Mouse (Mus musculus) adrenal gland, postnatal 36 days (tissue): ENCODE results near the gene Pex12. TPM values are rescaled to one million over a fixed set of nuclear protein-coding genes. Genes with fewer than 3 reads are reported as not detected.
"Not testable (repeated sequence)": the region's sequence is repeated elsewhere in the genome, so short reads cannot be mapped to it uniquely, and the experiment has no call there.

ENCODE experiments used
- DNase-seq, 2 experiments: peaks; one replicate each; pipeline ENCODE4 v3.0.0; 2021; ENCODE audit warnings: mixed read lengths in 1 of 2
- long read RNA-seq, 2 experiments: library from polyadenylated mRNA; stranded (forward); transcript quantifications; one replicate each; pipeline ENCODE4 v2.0.0; 2021; ENCODE audit warnings: borderline sequencing depth in 2 of 2
- total RNA-seq, 2 experiments: library from RNA; stranded (reverse); gene quantifications; 2 replicates each; pipeline ENCODE4 v1.2.3; 2021

The Pex12 gene
- 10 to 100 TPM; 14.8 to 18.3 TPM for total RNA-seq
- long read RNA-seq, experiment 1, transcript Pex12-202 (4 exons, 2,389 nt) = major isoform, 20 of 26 reads
- long read RNA-seq, experiment 1, partial matches to known transcripts = 1 of 26 reads
- long read RNA-seq, experiment 1, other reads (novel, unspliced or antisense) = 1 of 26 reads
- long read RNA-seq, experiment 2, transcript Pex12-202 (4 exons, 2,389 nt) = major isoform, 7 of 9 reads
- long read RNA-seq, experiment 2, partial matches to known transcripts = 0 of 9 reads
- long read RNA-seq, experiment 2, other reads (novel, unspliced or antisense) = 1 of 9 reads

DNA sequence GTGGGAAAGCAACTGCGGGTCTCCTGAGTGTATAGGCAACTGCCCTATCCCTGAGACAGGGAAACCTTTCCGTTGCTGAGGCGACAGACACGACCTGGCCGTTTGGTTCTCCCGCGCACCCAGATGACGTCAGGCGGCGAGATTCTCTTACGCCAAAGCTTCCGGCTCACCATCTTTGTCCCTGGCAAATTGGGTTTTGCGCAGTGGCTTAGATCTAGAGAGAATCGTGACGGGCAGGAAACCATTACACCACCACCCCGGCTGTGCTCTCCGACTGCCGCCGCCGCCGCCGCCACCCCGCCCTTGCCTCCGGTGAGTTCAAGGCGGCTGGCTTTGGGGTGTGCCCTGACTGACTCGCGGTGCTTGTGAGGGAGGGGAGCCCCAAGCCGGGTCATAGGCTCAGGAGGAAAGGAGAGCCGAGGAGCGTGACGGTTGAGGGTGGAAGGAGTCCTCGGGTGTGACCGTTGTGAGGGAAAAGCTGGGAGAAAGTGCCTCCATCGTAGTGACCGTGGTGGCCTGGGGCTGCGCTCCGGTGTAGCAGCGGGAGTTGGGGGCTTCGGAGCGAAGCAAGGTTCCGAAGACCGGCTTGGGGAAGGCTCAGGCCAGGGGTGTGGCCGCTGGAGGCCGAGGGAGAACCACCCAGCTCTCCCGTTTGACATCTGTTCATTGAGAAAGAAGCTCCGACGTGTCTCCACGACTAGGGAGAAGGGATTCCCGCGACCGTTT lies at the start of gene Pex12:
TSS of gene Pex12 (minus strand) at position 61 of the 726 bp plus-strand sequence.
- DNase-seq = peak; percentile 94 to 95

DNA sequence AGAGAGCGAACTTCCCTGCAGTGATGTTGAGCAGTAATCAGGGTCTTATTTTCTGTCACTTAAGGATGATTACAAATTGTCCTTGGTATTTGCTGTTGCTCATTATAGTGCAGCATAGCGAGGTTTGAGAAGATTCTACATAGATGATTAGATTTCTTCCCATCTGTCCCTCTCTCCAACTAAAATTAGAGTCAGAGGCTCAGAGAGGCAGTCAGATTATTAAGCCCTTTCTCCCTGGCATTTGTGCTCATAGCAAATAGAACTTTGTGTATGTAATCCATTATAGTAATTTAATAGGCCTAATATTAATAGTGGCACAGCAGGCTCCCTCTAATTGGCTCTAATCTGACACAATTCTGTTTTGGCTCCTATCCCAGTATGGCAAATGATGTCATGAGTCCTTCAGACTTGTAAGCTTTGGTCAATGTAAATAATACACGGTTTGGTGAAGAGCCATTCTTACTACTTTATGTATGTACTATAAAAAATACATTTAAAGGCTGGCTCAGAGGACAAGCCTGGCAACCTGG lies 39.4 kb upstream of the Pex12 start:
- DNase-seq = no peak

DNA sequence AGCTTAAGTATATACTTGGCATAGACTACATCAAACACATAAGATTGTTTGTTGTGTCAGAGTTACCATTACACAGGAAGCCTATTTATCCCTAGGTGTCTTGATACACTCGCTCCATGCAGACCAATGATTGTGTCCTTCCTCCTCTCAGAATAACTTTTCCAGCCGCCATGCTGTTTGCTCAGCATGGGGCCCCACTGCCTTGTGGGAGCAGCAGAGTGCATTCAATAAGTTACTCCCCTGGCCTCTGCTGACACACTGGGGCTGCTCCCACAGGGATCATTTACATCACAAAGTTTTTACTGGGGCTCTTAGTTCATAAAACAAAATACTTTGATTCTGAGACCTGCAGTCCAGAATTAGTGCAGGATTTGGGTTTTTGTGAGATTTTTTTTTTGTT lies 37.3 kb upstream of the Pex12 start:
- no peak for DNase-seq

DNA sequence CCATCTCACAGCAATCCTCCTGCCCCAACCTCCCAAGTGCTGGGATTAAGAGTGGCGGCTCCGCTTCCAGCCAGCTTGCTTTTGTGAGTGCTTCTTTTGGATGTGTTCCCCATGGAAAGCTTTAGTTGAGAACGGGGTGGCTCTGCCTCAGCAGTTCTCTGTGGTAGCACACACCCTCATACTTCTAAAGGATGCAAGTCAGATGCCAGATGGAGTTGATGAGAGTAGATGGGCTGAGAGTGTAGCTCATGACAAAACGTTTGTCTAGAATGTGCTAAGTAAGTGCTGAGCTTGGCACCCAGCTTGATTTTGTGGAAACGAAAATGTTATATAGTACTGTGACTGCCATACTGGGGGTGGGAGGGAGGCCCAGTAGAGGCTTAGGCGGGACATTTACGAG lies 33.4 kb upstream of the Pex12 start:
- no peak for DNase-seq

DNA sequence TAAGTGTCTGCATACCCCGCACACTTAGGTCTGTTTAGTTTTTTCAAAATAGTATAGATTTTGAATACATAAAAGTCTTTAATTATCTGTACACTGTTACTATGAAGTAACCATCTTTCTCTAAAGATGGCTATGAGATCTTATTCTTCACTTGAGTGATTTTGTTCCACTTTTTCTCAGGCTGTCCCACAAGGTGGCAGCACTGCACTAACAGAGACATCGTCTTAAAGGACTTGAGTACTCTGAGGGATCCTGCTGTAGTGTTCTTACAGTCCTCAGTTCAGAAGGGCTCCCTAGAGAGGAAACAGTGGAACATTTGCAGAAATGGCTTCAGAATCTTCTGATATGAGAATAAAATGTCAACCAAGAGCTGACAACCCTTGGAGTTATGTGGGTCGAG lies 25.0 kb upstream of the Pex12 start:
- peak; percentile 54 to 65 for DNase-seq

DNA sequence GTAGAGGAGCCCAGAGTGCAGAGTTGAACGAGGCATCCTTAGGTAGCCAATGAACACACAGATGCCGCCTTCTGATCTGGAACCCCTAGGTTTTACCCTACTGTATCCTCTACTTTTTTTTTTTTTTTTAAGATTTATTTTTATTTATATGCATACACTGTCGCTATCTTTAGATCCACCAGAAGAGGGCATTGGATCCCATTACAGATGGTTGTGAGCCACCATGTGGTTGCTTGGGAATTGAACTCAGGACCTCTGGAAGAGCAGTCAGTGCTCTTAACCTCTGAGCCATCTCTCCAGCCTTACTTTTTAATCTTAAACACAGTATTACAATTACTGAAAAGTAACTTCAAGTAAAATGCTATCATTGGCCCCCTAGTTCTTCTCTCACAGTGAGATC lies 24.3 kb upstream of the Pex12 start:
- DNase-seq = not testable (repeated sequence)

DNA sequence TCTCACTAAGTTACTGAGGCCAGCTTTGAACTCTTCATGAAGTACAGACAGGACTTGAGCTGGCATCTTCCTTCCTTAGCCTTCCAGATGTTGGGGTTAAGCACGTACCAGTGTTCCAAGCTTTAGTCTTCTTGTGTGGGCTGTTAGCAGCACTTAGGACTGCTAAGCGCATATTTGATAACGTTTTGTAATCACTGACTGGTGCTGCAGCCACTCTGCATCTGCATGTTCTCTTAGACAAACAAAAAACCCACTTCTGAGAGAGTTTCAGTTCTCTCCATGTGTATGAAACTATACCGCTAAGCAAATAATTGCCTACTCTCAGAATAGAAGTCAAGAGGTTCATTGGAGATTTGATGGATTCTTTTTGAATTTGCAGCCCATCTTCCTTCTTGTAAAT lies 16.7 kb upstream of the Pex12 start:
- DNase-seq = no peak

DNA sequence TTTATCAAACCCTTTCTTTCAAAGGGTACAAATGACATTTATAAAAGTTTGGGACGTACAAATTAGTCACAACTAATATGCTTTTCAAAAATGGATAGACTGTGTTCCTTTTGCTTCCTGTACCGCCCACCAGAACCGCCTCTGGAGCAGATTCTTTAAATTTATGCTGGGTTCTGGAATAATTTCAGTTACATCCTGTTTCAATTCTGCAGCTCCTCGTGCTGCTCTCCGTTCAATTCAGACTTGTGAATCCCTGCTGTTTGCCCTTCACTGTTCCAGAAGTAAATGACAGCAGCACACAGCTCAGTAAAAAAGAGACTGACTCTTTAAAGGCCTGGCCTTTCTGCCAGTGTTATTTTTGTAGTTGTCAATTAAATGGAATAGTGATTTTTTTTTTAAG lies 10.1 kb upstream of the Pex12 start:
- no peak for DNase-seq

DNA sequence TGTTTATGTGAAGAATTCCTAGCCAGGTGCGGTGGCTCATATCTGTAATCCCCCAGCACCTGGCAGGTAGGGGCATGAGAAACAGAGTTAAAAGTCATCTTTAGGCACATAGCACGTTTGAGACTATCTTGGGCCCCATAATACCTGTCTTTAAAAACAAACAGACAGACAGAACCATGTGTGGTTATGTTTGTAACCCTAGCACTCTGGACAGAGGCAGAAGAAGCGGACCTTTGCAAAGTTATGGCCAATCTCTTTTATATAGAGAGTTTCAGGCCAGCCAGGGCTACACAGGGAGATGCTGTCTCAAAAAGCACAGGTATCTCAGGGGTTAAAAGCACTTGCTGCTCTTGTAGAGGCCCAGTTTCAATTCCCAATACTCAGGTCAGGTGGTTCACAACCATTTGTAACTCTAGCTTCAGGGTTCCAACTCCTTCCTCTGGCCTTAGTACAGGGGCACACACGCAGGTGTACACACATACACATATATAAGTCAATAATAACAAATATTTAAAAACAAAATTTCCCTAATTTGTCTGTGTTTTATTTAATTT lies 4.4 kb upstream of the Pex12 start:
- DNase-seq = no peak

DNA sequence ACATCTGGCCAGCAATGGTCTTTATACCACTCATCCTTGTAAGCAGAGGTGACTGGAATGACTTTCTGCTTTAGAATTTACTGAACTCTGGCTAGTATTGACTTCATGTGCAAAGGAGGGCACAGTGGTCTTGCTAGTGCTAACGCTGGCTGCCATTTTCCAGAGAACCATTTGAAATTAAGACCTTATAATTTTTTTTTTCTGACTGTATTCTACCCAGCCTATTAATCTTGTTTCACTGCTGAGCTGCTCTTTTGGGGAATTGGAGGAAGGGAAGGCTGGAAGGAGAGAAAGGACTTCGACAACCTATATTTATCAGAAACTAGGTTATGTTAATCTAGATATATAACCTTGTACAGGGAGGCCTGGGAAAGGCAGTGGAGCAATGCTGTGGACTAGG lies 2.1 kb upstream of the Pex12 start:
- DNase-seq = no peak

DNA sequence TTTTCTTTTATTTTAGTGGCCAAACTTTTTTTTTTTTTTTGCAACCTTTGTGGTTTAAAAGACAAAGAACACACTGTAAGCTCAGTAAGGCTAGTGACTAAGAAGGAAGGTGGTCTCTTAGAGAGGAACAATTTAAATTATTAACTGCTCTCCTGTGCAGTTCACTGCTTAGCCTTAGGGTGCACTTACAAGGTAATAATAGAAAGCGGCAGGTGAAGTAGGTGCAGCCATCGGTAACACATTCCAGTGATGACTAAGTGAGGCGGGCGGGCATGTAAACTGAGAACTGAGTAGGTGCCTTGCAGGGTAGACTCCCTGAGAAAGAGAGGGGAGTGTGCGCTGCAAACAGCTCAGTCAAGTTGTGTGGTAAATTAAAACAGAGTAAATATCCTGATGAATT lies 1.4 kb upstream of the Pex12 start:
- DNase-seq = no peak

DNA sequence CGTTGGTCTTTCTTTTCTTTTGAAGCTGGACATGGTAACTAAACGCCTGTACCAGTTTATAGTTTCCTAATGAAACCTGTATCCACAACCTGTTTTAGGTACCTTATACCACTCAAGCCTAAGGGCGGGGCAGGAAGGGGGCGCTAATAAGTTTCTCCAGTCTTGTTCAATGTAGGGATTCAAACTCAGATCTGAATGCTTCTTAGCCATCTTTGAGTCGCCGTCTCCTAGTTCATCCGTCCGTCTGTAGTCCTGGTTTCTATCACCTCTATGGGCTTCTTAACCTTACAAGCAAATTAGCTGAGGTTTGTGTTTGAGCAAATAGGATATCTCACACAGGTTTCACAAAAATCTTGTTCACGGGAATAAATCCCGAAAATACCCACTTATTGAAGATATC lies 262 bp downstream of the Pex12 start:
- no peak for DNase-seq

DNA sequence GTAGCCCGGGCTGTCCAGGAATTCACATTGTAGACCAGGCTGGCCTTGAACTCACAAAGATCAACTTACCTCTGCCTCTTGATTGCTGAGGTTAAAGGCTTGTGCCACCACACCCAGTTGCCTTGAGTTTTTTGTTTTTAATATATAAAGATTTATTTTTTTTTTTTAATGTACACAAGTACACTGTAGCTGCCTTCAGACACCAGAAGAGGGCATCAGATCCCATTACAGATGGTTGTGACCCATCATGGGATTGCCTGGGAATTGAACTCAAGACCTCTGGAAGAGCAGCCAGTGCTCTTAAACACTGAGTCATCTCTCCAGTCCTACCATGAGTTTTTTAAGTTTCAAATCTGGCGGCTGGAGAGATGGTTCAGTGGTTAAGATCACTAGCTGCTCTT lies 955 bp downstream of the Pex12 start:
- DNase-seq = no peak

DNA sequence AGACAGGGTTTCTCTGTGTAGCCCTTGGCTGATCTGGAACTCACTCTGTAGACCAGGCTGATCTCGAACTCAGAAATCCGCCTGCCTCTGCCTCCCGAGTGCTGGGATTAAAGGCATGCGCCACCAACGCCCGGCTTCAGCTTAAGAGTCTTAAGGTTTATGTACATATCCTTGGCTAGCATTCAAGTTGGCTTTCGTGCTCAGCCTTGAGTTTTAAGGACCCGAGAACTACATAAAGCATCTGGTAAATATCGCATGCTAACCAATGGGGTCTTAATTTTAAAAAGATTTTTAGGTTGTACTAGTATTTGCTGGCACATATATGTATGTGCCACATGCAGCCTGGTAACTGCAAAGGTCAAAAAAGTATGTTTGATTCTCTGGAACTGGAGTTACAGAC lies 2.7 kb downstream of the Pex12 start:
- DNase-seq = no peak

DNA sequence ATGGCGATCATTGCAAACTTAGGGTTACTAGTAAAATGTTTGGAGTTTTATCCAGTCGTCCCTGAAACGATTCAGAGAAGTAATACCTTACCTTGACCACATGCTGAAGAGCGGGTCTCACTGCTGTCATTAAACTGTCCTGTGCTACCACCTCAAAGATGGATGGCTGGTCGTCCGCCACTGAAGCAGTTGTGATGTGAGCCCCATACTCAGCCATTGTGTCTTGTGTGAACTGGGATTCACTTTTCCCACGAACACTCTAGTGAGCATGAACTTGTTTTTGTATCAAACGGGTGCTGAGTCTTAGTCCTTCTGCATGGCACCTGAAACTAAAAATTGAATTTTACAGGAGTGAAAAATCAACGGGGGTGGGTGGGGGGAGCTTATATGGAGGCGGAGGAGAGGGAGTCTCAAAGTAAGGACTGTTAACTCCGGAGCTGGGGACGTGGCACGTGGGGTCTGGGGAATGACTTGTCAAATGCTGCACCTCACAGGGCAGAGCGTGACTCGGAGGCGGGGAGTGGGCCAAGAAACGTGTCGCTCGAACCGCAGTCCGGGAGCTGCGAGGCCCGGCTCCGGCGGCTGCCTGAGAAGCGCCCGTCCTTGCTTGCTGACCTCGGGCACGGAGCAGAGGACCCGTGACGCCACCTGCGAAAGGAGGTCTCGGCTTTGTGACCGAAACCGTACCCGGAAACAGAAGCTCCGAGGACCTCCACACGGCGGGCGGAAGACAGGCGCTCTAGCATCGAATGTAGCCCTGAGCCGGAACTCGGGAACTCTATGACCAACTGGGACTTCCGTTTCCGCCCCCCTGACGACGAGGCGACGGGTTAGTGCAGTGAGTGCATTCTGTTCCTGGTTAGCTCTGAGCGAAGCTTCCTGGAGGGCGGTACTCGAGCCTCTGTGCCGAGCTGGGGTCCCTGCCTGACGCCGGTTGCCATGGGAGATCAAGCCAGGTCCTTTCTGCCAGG lies 3.9 kb downstream of the Pex12 start, which contains the start of gene Ap2b1:
TSS of gene Ap2b1 (plus strand) at position 800 of the 971 bp plus-strand sequence.
- peak; percentile 94 to 95 for DNase-seq

DNA sequence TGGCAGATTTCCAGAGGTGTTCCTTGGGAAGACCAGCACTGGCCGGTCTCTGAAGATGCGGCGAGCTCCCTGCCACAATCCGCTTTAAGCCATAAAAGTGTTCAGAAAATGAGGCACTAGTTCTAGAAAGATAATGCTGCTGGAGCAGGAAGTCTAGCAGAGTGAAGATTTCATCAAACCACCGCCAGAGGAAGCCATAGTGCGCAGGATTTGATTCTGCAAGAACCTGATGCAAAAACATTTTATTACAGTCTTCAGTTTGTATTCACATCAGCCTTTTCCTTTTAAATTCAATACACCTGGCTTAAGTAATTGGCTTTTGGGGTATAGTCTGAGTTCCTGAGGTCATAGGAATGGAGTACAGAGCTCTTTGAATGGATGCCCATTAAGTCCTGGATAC lies 4.6 kb downstream of the Pex12 start:
- DNase-seq = no peak

DNA sequence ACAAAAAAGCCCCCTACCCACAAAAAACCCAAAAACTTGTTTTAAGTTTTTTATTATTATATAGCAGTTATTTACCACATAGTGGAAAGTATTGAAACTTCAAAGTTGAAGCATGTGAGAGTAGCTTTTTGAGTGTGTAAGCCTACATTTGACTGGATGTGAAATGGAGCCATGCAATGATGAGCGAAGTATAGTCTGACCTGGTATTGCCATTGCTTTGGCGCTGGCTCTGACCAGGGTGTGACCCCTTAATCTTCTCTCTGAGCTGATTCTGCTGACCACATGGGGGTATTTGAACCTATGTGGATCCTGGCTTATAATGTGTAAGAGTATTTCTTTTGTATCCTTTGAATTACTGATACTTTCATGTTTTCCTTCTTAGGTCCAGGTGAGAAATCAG lies 8.3 kb downstream of the Pex12 start:
- no peak for DNase-seq

DNA sequence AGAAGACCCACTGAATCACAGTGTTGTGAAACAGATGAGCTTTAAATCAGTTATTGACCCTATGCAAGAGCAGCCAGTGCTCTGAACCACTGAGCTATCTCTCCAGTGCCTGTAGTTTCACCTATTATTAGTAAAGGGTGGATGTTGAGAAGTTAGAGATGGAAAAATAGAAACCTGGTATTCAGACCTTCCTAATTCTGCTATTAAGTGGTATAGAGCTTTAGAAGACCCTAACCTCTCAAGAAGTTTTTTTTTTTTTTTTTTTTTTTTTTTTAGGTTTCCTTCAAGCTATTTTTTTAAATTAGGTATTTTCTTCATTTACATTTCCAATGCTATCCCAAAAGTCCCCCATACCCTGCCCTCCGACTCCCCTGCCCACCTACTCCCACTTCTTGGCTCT lies 9.2 kb downstream of the Pex12 start:
- DNase-seq = no peak

DNA sequence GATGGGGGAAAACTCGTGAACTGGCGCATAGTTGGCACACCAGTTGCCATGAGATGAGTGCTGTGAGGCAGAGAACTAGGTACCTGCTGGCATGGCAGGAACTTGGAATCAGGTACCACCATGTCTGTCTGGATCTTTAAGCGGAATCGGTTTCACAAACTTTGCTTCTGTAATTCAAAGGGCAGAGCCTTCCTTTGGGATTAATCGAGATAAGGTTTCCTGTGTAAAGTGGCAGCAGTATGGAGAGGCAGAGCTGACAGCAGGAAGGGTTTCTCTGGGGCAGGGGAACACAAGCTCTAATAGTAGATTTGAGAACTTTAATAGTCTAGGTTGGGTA lies 10.2 kb downstream of the Pex12 start:
- DNase-seq = no peak

DNA sequence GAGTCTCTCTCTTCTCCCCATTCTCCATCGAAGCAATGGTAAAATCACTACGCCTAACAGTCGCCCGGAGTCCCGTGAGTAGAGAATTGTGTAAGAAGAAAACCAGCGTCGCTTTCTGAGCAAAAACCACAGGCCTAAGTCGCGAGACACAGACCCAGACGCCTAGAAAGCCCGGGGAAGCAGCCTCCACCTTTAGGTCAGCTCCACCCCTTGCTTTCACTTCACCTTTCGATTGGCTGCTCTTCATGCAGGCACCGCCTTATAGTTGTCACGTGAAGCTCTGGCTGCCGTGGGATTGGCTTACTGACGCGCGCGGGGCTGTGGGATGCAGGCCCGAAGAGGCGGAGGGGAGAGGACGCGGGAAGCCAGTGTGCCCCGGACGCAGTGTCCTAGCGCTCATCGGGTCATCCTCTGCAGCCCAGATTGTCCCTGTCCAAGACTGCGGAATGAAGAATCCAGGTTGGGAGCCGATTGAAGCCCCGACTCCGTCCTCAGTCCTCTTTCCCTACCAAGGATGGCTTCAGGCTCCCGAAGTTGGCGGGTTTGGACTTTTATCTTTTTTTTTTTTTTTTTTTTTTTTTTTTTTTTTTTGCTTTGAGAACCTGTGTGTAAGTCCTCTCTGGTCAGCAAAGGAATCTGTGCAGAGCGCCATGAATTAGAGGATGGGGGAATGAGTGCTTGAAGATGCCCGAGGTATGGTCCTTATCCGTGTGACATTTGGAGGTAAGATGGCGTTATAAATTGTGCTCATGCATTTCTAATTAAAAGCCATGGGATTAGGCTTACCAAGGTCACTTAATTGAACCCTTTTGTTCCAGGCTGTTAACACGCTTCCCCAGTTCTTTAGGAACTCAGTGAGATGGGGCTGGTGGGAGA lies 10.8 kb downstream of the Pex12 start:
- DNase-seq = peak; percentile 96 to 97

DNA sequence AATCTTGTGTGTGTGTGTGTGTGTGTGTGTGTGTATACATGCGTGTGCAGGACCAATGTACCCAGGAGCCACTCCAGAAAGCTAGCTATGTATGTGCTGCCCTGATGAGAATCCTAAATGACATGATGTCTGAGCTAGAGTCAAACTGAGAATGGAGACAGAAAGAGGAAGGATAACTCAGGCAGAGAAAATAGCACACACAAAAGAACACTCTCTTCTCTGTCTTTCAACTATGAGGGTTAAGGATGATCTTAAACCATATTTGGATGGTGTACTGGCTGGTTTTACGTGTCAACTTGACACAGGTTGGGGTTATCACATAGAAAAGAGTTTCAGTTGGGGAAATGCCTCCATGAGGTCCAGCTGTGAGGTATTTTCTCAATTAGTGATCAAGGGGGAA lies 12.8 kb downstream of the Pex12 start:
- DNase-seq = no peak
